Mouse (Mus musculus) spleen, postnatal 36 days (tissue): Measurements from ENCODE around the gene Cd160.

Experiments used
- DNase-seq, 2 experiments: peaks; one replicate each; pipeline ENCODE4 v3.0.0; 2022; ENCODE audit warnings: low spot score in 2 of 2, mixed read lengths in 1 of 2

Cd160 gene

GRCm38 (mm10) chr3:96828984-96829383 is at the start of gene Cd160, which contains the start of gene Pdzk1:
Gene Cd160, minus strand, starts transcription at chr3:96829351.
Gene Pdzk1, plus strand, starts transcription at chr3:96829284.
- DNase-seq = no peak

- DNase-seq = no peak
Measured at GRCm38 (mm10) chr3:96874808-96875571, 45.8 kb upstream of the Cd160 start.

- DNase-seq = no peak
Measured at GRCm38 (mm10) chr3:96872501-96872900, 43.4 kb upstream of the Cd160 start.

- no peak for DNase-seq
Measured at GRCm38 (mm10) chr3:96871070-96871469, 41.9 kb upstream of the Cd160 start.

GRCm38 (mm10) chr3:96870270-96870669 is 41.1 kb upstream of the Cd160 start:
- no peak for DNase-seq

- no peak for DNase-seq
Measured at GRCm38 (mm10) chr3:96869091-96869490, 39.9 kb upstream of the Cd160 start.

GRCm38 (mm10) chr3:96868566-96868965 is 39.4 kb upstream of the Cd160 start:
- DNase-seq = no peak

GRCm38 (mm10) chr3:96867863-96868262 is 38.7 kb upstream of the Cd160 start:
- DNase-seq = no peak

GRCm38 (mm10) chr3:96860498-96860897 is 31.3 kb upstream of the Cd160 start:
- DNase-seq = no peak

GRCm38 (mm10) chr3:96855833-96856232 is 26.7 kb upstream of the Cd160 start:
- no peak for DNase-seq

GRCm38 (mm10) chr3:96854376-96854775 is 25.2 kb upstream of the Cd160 start:
- no peak for DNase-seq

GRCm38 (mm10) chr3:96852561-96852960 is 23.4 kb upstream of the Cd160 start:
- DNase-seq = no peak

GRCm38 (mm10) chr3:96849168-96849727 is 20.1 kb upstream of the Cd160 start:
- no peak for DNase-seq

GRCm38 (mm10) chr3:96848470-96848869 is 19.3 kb upstream of the Cd160 start:
- DNase-seq = no peak

- peak; percentile 18 for DNase-seq
Measured at GRCm38 (mm10) chr3:96847661-96848060, 18.5 kb upstream of the Cd160 start.

GRCm38 (mm10) chr3:96846985-96847384 is 17.8 kb upstream of the Cd160 start:
- no peak for DNase-seq

GRCm38 (mm10) chr3:96845806-96846205 is 16.7 kb upstream of the Cd160 start:
- DNase-seq = no peak

- no peak for DNase-seq
Measured at GRCm38 (mm10) chr3:96845191-96845590, 16.0 kb upstream of the Cd160 start.

- no peak for DNase-seq
Measured at GRCm38 (mm10) chr3:96838996-96839645, 10.0 kb upstream of the Cd160 start.

- DNase-seq = no peak
Measured at GRCm38 (mm10) chr3:96836414-96836813, 7.3 kb upstream of the Cd160 start.

GRCm38 (mm10) chr3:96834587-96835348 is 5.6 kb upstream of the Cd160 start:
- DNase-seq = no peak

GRCm38 (mm10) chr3:96832930-96833329 is 3.8 kb upstream of the Cd160 start:
- DNase-seq = no peak
